Mouse (Mus musculus) cerebellum, adult 2 months (tissue): ENCODE results near the gene Cd244a.

Experiments used
- CTCF ChIP-seq: fragments of 200-500 bp; IDR thresholded peaks from 2 replicates; pipeline ENCODE4 v1.5.1; 2011; ENCODE audit warnings: low read depth, mild to moderate bottlenecking, control low read depth, low read length, moderate library complexity, borderline replicate concordance; ENCODE audit not compliant: insufficient read depth
- POLR2A ChIP-seq: fragments of 200-500 bp; IDR thresholded peaks from 2 replicates; pipeline ENCODE4 v1.6.1; 2011; ENCODE audit warnings: low read length, control low read depth, borderline replicate concordance; ENCODE audit not compliant: insufficient read depth

GRCm38 (mm10) chr1:171513760-171514159 lies 45.2 kb upstream of the Cd244a start:
- TF ChIP-seq CTCF, result no peak
- no peak for TF ChIP-seq POLR2A
